Mouse (Mus musculus): Measurements from ENCODE around the gene Cdh18. TPM values are rescaled to one million over a fixed set of nuclear protein-coding genes. Genes with fewer than 3 reads are reported as not detected.

The Cdh18 gene
- polyA plus RNA-seq, 1 experiment from 2014 or later, result 0.18 TPM

- Histone ChIP-seq H3K27ac (ENCODE audit: low read length) (no peak overlapping the region), H3K9me3 (ENCODE audit: control insufficient read depth, low read length) (no peaks in the 10 kb centered on the region), H3K9ac (ENCODE audit: low read length) (no peak overlapping the region), H3K4me2 (ENCODE audit: low read depth, low read length) (no peak overlapping the region), H3K27me3 (ENCODE audit: control insufficient read depth, insufficient read depth, low read depth, low read length) (no peaks in the 10 kb centered on the region), H3K36me3 (ENCODE audit: control insufficient read depth, insufficient read depth, low read length) (no peaks in the 10 kb centered on the region), H3K4me3 (ENCODE audit: low read length) (no peak overlapping the region), H3K4me1 (replicated peaks; ENCODE audit: control insufficient read depth, insufficient read depth, low read length) (no peaks in the 10 kb centered on the region)
- 41% methylated on average over 1 of the region's 1 CpGs for WGBS
- no peak for ATAC-seq (ENCODE audit: low read depth)
Observed at GRCm38 (mm10) chr15:23448542-23448941, 899.7 kb downstream of the Cdh18 start.

GRCm38 (mm10) chr15:23452098-23452625 lies 903.3 kb downstream of the Cdh18 start:
- ATAC-seq (ENCODE audit: low read depth), result peak; percentile 86
- Histone ChIP-seq H3K27ac (ENCODE audit: low read length) (no peak overlapping the region), H3K9me3 (ENCODE audit: control insufficient read depth, low read length) (no peaks in the 10 kb centered on the region), H3K4me1 (replicated peaks; ENCODE audit: control insufficient read depth, insufficient read depth, low read length) (no peaks in the 10 kb centered on the region), H3K4me3 (ENCODE audit: low read length) (no peak overlapping the region), H3K27me3 (ENCODE audit: control insufficient read depth, insufficient read depth, low read depth, low read length) (no peaks in the 10 kb centered on the region), H3K36me3 (ENCODE audit: control insufficient read depth, insufficient read depth, low read length) (no peaks in the 10 kb centered on the region), H3K9ac (ENCODE audit: low read length) (no peak overlapping the region), H3K4me2 (ENCODE audit: low read depth, low read length) (no peak overlapping the region)
- WGBS, result 19% methylated on average over 9 of the region's 9 CpGs

DNA sequence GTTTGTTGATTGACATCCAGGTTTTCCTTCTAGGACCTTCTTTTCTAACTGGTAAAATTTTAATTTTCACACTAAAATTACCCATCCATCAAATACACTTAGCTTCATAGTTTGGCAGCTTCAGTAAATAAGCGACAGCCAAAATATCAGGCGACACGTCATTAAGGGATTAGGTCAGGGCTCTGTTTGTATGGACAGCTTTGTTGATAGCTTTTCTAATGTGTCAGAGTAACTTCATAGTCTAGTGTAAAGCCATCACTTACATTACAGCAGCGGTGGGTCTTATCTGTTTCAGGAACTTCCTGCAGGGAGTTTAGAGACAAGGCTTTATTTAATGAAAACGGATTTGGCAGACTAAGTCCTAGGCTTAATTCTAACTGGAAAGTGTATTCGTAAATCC lies 904.5 kb downstream of the Cdh18 start:
- Histone ChIP-seq H3K27ac (ENCODE audit: low read length) (no peak overlapping the region), H3K4me3 (ENCODE audit: low read length) (no peak overlapping the region), H3K36me3 (ENCODE audit: control insufficient read depth, insufficient read depth, low read length) (no peaks in the 10 kb centered on the region), H3K27me3 (ENCODE audit: control insufficient read depth, insufficient read depth, low read depth, low read length) (no peaks in the 10 kb centered on the region), H3K4me1 (replicated peaks; ENCODE audit: control insufficient read depth, insufficient read depth, low read length) (no peaks in the 10 kb centered on the region), H3K4me2 (ENCODE audit: low read depth, low read length) (no peak overlapping the region), H3K9me3 (ENCODE audit: control insufficient read depth, low read length) (no peaks in the 10 kb centered on the region), H3K9ac (ENCODE audit: low read length) (no peak overlapping the region)
- ATAC-seq (ENCODE audit: low read depth), result no peak
- 64% methylated on average over 6 of the region's 6 CpGs for WGBS

DNA sequence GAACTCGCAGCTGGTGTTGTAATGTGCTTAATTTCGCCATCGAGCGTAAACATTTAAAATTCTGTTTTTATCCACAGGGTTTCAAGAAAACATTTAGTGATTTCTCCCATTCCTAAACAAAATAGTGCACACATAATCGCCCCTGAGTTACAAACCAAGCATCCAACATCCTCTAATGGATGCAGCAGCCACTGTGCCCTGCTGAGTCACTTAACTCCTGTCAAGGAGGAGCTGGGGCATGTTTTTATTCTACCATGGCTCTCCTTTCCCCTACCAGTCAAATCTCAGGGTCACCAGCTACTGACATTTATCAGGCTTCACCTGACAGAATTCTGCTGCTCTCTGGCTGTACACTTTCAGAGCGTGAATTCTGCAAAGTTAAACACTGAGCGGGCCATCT lies 906.5 kb downstream of the Cdh18 start:
- Histone ChIP-seq H3K27ac (ENCODE audit: low read length) (no peak overlapping the region), H3K9me3 (ENCODE audit: control insufficient read depth, low read length) (no peaks in the 10 kb centered on the region), H3K4me3 (ENCODE audit: low read length) (no peak overlapping the region), H3K4me1 (replicated peaks; ENCODE audit: control insufficient read depth, insufficient read depth, low read length) (no peaks in the 10 kb centered on the region), H3K36me3 (ENCODE audit: control insufficient read depth, insufficient read depth, low read length) (no peaks in the 10 kb centered on the region), H3K4me2 (ENCODE audit: low read depth, low read length) (no peak overlapping the region), H3K27me3 (ENCODE audit: control insufficient read depth, insufficient read depth, low read depth, low read length) (no peaks in the 10 kb centered on the region), H3K9ac (ENCODE audit: low read length) (no peak overlapping the region)
- no peak for ATAC-seq (ENCODE audit: low read depth)
- WGBS, result 53% methylated on average over 7 of the region's 7 CpGs

- H3K9me3 ChIP-seq (ENCODE audit: control insufficient read depth, low read length), result no peaks in the 10 kb centered on the region
- no peaks in the 10 kb centered on the region for H3K36me3 ChIP-seq (ENCODE audit: control insufficient read depth, insufficient read depth, low read length)
- 47% methylated on average over 3 of the region's 3 CpGs for WGBS
- H3K27me3 ChIP-seq (ENCODE audit: control insufficient read depth, insufficient read depth, low read depth, low read length), result no peaks in the 10 kb centered on the region
- no peak overlapping the region for H3K27ac ChIP-seq (ENCODE audit: low read length)
- ATAC-seq (ENCODE audit: low read depth), result no peak
- H3K4me2 ChIP-seq (ENCODE audit: low read depth, low read length), result no peak overlapping the region
- H3K4me3 ChIP-seq (ENCODE audit: low read length), result no peak overlapping the region
- H3K9ac ChIP-seq (ENCODE audit: low read length), result no peak overlapping the region
- no peaks in the 10 kb centered on the region for H3K4me1 ChIP-seq (replicated peaks; ENCODE audit: control insufficient read depth, insufficient read depth, low read length)
Observed at GRCm38 (mm10) chr15:23457401-23457800, 908.6 kb downstream of the Cdh18 start.

DNA sequence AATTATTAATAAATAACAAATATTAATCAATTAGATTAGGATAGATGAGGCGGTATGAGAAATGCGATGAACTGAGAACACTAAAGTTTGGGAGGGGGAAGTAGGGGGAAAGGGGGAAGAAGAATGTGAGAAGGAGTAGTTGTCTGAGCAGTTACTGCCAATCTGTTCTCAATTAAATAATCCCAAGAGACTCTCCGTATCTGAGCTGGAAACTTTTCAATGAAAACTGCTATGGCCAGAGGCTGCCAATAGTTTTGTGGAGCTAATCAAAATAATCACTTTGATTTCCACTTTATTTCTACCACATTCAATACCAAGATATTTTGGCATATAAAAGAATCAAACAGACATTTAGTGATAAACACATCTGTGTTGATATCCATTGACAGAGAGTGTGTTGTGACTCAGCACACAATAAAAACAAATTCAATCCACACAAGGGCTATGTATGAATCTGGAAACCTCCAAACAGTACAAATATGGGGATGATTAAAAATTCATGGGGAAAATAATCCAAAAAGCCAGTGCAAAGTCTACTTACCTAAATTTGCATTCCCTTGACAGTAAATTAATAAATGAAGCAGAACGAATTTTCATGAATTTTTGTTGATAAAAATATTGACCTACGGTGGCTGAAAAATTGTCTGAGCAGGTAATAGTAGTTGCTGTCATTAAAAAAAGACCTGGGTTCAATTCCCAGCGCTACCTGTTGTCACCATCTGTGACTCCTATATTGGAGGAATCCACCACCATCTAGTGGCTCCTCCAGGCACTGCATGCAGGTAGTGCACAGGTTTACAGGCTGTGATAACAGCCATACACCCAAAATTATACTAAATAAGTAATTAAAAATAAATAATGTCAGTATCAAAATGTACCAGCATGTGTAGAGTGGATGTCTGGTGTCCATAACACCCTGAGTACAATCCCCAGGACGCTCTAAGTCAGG lies 922.0 kb downstream of the Cdh18 start:
- no peak overlapping the region for H3K4me2 ChIP-seq (ENCODE audit: low read depth, low read length)
- no peaks in the 10 kb centered on the region for H3K9me3 ChIP-seq (ENCODE audit: control insufficient read depth, low read length)
- H3K4me1 ChIP-seq (replicated peaks; ENCODE audit: control insufficient read depth, insufficient read depth, low read length), result no peaks in the 10 kb centered on the region
- H3K36me3 ChIP-seq (ENCODE audit: control insufficient read depth, insufficient read depth, low read length), result no peaks in the 10 kb centered on the region
- no peaks in the 10 kb centered on the region for H3K27me3 ChIP-seq (ENCODE audit: control insufficient read depth, insufficient read depth, low read depth, low read length)
- no peak overlapping the region for H3K4me3 ChIP-seq (ENCODE audit: low read length)
- no peak overlapping the region for H3K9ac ChIP-seq (ENCODE audit: low read length)
- H3K27ac ChIP-seq (ENCODE audit: low read length), result no peak overlapping the region
- WGBS, result 75% methylated on average over 7 of the region's 7 CpGs
- ATAC-seq (ENCODE audit: low read depth), result no peak

DNA sequence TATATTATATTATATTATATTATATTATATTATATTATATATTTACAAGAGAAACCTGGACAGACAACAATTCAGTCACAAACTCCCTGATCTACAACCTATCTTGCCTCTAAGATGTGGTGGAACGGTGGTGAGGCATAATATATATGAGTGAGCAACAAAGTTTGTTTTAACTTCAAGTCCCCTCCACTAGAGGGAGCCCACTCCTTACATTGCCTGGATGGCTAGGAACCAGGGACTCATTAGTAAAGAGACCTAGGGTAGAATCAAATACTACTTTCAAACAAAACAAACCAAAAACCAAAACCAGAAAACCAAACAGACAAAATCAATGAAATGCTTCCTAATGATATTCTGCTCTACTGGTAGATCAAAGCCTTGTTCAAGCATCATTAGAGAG lies 937.5 kb downstream of the Cdh18 start:
- no peak for ATAC-seq (ENCODE audit: low read depth)
- H3K4me3 ChIP-seq (ENCODE audit: low read length), result no peak overlapping the region
- no peaks in the 10 kb centered on the region for H3K27me3 ChIP-seq (ENCODE audit: control insufficient read depth, insufficient read depth, low read depth, low read length)
- H3K27ac ChIP-seq (ENCODE audit: low read length), result no peak overlapping the region
- no peaks in the 10 kb centered on the region for H3K4me1 ChIP-seq (replicated peaks; ENCODE audit: control insufficient read depth, insufficient read depth, low read length)
- H3K36me3 ChIP-seq (ENCODE audit: control insufficient read depth, insufficient read depth, low read length), result no peaks in the 10 kb centered on the region
- H3K4me2 ChIP-seq (ENCODE audit: low read depth, low read length), result no peak overlapping the region
- WGBS, result 36% methylated on average over 1 of the region's 1 CpGs
- H3K9ac ChIP-seq (ENCODE audit: low read length), result no peak overlapping the region
- H3K9me3 ChIP-seq (ENCODE audit: control insufficient read depth, low read length), result no peaks in the 10 kb centered on the region

DNA sequence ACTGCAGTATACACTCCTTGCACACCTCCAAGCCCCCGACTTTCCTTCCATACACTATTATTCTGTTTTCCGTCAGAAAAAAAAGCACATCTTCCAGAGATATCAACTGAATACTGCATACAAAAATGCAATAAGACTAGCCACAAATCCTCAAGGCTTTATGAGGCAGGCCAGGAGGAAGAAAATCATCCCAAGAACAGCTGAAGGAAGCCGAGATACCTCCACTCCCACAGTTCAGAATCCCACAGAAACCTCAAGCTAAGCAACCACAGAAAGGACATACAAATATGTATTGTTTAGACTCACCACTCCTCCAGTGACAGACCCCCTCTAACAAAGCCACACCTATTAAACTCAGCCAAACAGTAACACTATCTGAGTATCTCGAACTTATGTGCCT lies 957.7 kb downstream of the Cdh18 start:
- Histone ChIP-seq H3K27ac (ENCODE audit: low read length) (no peak overlapping the region), H3K27me3 (ENCODE audit: control insufficient read depth, insufficient read depth, low read depth, low read length) (no peaks in the 10 kb centered on the region), H3K4me3 (ENCODE audit: low read length) (no peak overlapping the region), H3K36me3 (ENCODE audit: control insufficient read depth, insufficient read depth, low read length) (no peaks in the 10 kb centered on the region), H3K4me1 (replicated peaks; ENCODE audit: control insufficient read depth, insufficient read depth, low read length) (no peaks in the 10 kb centered on the region), H3K9ac (ENCODE audit: low read length) (no peak overlapping the region), H3K4me2 (ENCODE audit: low read depth, low read length) (no peak overlapping the region), H3K9me3 (ENCODE audit: control insufficient read depth, low read length) (0 out of 2 replicates have a peak, but pooled peaks cover 3% of the 10 kb centered on the region)
- WGBS, result 72% methylated on average over 4 of the region's 4 CpGs
- no peak for ATAC-seq (ENCODE audit: low read depth)

DNA sequence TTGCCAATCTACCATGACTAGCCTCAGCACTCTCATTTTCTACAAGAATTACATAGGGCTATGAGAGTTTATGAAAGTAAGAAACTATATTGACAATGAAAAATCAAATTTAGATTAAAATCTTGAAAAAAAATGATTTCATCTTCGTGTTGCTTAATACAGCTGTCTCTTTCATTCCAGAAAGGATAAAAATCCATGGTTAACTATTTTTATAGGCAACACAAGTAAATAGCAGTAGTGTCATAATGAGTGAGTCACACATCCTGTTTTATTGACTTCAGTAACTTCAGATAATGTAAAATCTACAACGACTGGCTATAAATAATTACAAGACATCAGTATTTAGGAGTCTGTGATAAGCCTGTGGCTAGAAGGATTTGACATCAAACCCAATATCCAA lies 960.9 kb downstream of the Cdh18 start:
- ATAC-seq (ENCODE audit: low read depth), result no peak
- Histone ChIP-seq H3K9ac (ENCODE audit: low read length) (no peak overlapping the region), H3K36me3 (ENCODE audit: control insufficient read depth, insufficient read depth, low read length) (no peaks in the 10 kb centered on the region), H3K4me1 (replicated peaks; ENCODE audit: control insufficient read depth, insufficient read depth, low read length) (no peaks in the 10 kb centered on the region), H3K9me3 (ENCODE audit: control insufficient read depth, low read length) (0 out of 2 replicates have a peak, but pooled peaks cover 3% of the 10 kb centered on the region), H3K27ac (ENCODE audit: low read length) (no peak overlapping the region), H3K27me3 (ENCODE audit: control insufficient read depth, insufficient read depth, low read depth, low read length) (no peaks in the 10 kb centered on the region), H3K4me3 (ENCODE audit: low read length) (no peak overlapping the region), H3K4me2 (ENCODE audit: low read depth, low read length) (no peak overlapping the region)
- WGBS, result 33% methylated on average over 2 of the region's 2 CpGs

Data from lung, embryonic 16.5 days (tissue).